Mouse (Mus musculus) frontal cortex, adult (tissue): ENCODE data around the gene Cbr3.
"Not testable (repeated sequence)": the region's sequence is repeated elsewhere in the genome, so short reads cannot be mapped to it uniquely, and the experiment has no call there.

Experiments
- ATAC-seq: cut with Nextera tagmentation; 2 replicates; pipeline ENCODE4 v1.9.2; 2017; ENCODE audit warnings: mild to moderate bottlenecking, moderate library complexity, mixed read lengths; ENCODE audit not compliant: low TSS enrichment

Cbr3 gene

DNA sequence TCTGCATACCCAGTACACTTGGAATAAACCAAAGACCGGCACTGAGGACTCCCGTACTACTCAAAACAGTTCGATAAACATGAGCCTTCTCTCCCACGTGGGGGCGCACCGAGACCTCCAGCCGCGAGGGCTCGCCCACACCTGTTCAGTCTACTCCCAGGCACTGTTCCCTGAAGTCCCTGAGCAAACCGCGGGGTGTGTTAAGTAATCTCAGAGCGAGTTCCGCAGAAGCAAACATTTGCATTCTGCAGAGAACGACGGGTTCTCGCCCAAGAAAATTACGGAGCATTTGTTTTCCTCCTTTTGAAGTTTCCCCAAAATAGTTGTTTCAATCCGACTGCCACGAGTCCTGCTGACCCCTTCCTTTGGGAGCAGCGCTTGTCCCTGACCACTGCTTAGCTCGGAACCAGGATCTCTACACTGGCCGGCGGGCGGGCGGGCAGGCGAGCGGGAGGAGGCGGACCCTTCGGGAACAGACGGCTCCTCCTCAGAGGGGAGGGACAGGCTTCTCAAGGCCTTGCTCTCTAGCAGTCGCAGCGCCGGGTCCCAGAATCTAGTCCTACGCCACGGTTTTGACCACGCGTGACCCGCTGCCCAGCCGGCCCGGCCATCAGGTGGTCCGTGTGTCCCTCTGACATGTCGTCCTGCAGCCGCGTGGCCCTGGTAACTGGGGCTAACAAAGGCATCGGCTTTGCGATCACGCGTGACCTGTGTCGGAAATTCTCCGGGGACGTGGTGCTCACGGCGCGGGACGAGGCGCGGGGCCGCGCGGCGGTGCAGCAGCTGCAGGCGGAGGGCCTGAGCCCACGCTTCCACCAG is at the start of gene Cbr3:
Gene Cbr3 (plus strand): TSS at position 527 of the 819 bp plus-strand sequence.
- peak; percentile 75 for ATAC-seq

DNA sequence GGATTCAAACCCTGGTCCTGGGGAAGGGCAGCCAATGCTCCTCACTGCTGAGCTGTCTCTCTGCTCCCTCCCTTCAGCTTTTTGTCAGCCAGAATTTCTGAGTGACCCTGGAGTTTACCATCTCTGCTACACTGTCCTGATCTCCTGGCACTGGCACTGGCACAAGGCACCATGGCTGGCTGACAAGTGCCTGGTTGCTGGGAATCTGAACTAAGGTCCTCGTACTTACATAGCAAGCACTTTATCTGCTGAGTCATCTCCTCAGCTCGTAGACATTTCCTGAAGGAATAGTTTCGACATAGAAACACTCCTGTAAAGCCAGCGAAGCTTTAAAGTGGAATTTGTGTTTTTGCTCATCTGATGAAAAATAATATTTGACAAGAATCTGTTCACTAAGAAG is 39.0 kb upstream of the Cbr3 start:
- ATAC-seq, result no peak

DNA sequence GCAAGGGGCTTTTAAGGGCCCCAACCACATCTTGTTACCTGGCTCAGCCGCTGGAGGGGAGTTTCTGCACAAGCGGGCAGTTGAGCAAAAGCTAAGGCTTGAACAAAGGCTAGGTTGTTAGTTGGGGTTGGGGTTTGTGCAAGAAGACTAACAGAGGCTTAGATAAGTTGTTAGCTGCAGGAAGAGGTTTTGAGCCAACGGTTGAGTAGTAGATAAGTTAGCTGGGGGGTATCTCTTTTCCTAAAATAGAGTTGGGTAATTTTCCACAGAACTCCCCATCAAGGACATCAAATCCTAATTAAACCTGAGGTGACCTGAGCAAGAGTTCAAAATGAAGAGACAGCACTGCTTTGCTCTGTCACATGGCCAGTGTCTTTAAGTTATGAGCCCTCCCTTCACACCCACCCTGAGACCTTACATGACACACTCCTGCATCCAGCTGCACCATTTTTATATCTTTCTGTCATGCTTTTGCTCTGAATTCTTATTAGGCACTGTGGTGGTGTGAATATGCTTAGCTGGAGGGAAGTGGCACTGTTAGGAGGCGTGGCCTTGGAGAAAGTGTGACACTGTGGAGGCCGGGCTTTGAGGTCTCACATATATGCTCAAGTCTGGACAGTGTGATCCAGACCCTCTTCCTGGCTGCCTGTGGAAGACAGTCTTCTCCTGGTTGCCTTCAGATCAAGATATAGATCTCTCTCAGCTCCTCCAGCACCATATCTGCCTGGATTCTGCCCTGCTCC is 34.4 kb upstream of the Cbr3 start:
- ATAC-seq, result no peak

DNA sequence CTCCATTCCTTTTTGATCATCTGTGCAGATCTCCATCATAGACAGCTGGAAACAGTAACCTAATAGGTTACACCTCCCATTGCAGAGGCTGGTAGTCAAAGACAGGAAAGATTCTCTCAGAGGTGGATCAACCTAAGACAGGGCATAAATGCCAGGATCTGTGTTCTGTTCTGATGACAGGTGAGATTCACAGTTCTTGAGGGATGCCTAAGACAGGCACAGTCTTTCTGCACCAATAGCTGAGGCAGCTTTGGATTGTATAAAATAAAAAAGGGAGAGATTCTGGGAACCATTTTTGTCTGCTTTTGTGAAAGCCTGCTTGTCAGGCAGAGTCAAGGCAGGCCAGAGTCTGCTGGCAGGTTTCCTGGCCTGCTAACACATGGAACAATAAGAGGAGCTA is 15.0 kb upstream of the Cbr3 start:
- no peak for ATAC-seq

DNA sequence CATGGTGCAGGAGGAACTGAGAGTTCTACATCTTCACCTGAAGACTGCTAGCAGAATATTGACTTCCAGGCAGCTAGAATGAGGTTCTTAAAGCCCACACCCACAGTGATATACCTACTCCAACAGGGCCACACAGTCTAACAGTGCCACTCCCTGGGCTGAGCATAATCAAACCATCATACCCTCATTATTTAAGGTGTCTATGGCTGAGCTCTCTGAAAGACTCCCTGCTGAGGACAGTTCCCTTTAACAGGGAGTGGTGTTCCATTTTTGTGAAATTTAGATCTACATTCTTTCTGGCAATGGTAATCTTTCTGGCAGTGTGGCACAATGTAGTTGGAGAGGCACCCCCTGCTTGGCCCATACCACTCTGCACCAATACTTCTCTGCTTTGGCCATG is 13.5 kb upstream of the Cbr3 start:
- no peak for ATAC-seq

DNA sequence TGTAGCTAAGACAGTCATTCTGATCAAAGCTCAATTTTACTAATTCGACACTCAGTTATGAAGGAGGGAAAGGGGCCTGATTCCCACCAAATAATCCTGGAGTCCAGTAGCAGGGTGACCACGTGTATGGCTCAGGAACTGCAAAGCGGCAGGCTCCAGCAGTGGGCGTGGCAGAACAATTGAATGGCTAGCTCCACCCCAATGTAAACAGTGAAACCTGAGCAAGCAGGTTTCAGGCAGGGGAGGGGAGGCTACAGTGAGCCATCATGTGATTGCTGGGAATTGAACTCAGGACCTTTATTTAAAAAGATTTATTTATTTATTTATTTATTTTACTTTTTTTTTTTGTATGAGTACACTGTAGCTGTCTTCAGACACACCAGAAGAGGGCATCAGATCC is 12.5 kb upstream of the Cbr3 start:
- ATAC-seq, result not testable (repeated sequence)

DNA sequence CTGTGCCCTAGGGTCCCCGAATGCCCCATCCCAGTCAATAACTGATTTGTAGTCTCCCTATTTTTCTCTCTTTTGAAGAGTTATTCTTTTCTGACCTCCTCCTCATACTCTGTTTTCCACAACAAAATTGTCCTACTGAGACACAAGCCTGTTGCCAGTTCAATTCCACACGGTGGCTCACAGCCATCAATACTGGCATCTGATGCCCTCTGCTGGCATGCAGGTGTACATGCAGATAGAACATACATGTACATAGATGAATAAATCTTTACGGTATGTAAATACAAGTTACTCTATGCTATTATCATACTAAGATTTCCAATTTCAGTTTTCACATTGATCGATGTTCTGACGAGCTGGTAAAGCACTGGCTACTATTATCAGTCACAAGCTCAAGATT is 12.0 kb upstream of the Cbr3 start:
- ATAC-seq, result no peak

DNA sequence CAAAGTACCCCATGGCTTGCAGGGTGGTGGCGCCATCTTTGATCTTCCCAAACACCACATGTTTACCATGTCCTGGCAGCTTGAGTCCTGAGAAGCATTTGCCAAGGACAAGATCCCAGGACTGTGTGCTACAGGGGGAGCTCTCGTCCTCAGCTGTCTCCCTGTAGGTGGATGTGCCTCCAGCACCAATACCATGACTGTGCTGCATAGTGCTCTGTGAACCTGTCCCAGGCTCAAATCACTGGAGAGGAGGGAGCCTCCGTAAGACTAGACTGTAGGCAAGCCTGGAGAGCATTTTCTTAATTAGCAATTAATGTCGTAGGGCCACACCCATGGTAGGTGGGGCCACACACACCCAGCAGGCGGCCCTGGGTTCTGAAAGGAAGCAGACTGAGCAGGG is 6.6 kb upstream of the Cbr3 start:
- ATAC-seq, result no peak

DNA sequence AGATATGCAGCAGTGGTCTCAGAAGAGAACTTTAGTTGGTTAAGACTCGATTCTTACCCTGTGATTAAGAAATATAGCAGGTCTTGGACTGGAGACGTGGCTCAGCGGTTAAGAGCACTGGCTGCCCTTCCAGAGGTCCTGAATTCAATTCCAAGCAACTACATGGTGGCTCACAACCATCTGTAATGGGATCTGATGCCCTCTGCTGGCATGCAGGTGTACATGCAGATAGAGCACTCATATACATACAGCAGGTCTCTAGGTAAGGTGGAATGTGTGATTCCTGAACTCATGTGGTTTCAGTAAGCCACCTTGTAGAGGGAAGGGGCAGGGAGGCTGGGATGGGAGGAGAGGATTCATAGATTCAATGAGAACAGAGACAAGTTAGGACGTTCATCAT is 4.8 kb upstream of the Cbr3 start:
- no peak for ATAC-seq

DNA sequence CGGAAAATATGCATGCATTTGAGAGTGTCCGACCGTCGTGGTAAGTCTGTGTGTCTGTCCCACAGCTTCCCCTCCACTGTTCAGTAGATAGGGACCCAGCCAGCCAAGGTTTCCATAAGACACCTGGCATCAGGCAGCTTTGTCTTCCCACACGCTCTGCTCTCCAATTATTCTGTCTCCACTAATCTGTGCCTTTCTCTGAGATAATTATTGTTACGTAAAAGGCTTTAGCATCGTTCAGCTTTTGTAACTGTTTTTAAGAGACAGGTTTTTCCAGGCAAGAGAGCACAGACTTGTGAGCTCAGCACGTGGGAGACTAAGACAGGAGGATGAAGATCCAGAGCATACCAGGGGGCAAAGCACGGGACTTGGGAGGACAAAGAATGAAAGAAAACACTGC is 3.9 kb upstream of the Cbr3 start:
- no peak for ATAC-seq

DNA sequence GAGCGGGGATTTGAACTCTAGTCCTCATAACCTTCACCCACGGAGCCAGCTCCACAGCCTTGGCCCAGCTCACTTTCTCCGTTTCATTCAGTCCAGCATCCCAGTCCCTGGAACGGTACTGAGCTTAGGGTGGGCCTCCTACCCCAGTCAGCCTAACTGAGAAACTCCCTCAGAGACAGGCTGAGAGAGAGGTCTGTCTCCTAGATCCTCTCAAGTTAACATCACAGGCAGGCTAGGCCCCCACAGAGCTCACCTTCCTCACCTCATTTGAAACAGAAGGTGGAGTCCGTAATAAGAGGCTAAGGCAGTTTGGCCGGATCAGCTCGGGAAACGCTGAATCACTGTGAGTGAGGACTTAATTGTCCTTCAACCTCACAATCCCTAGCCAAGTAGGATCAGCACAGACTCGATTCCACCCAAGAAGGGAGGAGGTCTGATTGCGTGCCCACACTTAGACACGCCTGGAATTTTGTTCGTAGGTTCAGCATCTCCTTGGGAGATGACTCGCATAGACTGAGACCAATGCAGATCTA is 793 bp upstream of the Cbr3 start:
- ATAC-seq, result no peak; the same call in 1 of the 2 replicates

DNA sequence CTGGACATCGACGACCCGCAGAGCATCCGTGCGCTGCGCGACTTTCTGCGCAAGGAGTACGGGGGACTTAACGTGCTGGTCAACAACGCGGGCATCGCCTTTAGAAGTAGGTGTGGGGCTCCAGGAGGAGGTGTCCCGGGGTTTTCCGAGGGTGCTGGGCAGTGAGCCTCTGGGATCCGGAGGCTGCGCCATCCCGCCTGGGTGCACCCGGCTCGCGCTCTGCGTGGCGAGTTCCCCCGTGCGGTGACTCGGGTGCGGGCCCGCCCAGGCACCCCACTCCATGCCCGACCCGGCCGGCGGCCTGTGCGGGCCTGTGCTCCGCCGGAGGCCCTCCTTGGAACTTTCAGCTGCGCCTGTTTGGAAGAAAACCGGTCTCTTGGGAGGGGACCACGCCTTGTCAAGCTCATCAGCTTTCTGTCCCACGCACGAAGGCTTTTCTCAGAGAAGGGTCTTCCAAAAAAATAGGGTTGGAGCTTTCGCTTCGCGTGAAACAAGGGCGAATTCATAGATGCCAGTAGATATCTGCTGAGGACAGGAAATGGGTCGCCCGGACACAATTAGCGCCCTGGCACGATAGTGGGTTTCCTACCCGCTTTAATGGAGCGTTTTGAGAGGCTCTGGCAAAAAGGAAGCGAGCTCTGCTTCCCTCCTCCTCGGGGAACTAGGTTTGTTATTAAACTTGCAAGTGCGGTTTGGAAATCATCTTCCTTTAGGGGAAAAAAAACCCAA is 657 bp downstream of the Cbr3 start:
- ATAC-seq, result no peak

DNA sequence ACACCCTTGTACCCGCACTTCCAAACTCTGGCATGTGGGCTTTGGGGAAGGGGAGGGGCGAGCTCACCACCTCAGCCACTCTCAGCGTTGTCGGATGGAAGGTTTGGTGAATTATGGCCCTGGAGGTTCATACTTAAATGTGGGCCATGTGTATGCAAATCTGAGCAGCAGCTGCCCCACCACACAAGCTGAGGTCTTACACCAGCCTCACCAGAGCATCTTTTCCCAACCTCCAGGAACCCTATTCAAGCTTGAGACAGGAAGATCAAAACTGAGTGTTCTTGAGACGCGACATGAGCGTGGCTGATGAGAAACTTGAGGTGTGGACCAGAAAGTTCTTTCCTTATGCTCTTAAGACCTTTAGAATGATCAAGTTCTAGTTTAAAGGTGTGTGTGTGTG is 1.4 kb downstream of the Cbr3 start:
- no peak for ATAC-seq

DNA sequence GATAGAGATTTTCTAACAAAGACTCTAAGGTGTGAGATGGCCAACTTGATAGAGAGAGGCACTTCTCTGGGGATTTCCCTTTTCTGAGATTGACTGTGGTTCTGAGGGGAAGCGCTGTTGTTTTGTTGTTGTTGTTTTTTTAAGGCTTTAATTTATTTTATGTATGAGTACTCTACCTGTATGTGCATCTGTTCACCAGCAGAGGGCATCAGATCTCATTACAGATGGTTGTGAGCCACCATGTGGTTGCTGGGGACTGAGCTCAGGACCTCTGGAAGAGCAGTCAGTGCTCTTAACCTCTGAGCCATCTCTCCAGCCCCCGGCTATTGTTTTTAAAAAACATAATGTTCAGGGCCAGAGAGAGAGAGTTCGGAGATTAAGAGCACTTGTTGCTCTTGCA is 2.8 kb downstream of the Cbr3 start:
- ATAC-seq, result not testable (repeated sequence)

DNA sequence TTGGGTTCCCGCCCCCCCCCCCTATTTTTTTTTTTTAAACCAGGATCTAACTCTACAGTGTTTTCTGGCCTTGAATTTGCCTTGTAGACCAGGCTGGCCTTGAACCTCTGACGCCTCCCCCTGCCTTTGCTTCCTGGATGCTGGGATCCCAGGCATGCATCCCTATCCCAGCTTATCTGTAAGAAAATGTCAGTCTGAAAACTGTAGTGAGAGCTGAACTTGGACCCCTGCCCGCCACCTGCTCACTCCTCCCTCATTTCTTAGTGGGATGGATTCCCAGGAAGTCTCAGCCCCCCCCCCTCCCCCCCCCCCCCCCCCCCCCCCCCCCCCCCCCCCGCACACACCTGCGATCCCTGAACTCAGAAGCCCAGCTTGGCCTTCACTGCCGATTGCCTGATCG is 3.4 kb downstream of the Cbr3 start:
- no peak for ATAC-seq

DNA sequence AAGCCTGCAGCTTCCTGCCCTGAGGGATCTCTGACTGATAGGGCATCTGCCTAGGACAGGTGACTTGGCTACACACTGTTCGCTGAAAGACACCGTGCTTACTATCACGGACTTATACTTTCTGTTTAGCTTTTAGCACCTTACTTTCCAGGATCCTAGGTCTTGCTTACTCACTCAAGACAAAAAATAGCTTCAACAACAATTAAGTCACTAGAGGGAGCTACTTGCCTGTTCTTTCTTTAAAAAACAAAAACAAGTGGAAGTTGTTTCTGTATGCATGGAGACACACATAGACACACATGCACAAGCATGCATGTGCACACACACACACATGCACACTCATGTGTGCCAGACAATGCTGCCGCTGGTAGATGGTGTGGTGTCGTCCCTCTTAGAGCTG is 3.9 kb downstream of the Cbr3 start:
- no peak for ATAC-seq

DNA sequence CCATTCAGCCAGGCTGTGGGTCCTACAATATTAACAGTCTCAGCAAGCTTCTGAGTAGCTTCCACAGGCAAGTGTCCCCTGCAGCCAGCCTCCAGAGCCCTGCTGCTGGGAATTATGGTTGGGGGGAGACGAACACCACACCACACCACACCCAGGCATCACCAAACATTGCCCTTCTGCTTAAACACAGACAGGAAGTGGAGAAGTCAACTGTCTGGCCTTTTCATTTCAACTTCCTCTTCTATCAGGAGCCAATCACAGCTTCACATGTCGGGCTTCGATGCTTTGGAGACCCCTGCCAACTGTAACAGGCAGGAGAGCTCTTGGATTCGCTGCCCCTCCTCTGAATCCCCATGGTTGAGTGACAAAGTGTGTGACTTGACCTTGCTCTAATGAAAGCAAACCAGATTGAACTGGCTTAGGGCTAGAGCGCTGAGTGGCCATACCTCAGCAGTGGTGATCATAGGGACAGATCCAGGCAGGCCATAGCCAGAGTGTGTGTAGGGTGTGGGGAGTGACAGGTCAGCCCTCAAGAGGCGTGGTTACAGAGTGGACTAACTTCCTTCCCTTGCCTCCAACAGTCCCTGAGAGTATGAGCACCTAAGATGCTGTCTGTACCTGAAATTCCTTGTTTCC is 8.3 kb downstream of the Cbr3 start:
- ATAC-seq, result no peak

DNA sequence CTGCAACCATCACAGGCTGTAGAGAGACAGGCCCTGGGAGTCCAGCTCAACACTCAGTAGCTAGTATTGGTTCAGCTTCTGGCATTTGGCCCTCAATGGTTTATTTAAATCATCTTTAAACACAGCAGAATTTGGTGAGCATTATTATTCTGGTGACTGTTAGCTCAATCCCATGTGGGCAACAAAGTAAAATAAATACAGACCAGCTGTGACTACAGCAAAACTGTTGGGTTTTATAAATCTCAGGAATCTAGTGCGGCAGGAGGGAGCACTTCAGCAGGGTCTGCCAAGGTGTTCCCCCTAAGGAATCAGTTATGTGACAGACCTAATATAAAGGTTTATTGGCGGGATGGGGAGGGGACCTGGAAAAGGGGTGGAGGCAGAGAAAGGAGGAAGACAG is 9.7 kb downstream of the Cbr3 start:
- ATAC-seq, result no peak

DNA sequence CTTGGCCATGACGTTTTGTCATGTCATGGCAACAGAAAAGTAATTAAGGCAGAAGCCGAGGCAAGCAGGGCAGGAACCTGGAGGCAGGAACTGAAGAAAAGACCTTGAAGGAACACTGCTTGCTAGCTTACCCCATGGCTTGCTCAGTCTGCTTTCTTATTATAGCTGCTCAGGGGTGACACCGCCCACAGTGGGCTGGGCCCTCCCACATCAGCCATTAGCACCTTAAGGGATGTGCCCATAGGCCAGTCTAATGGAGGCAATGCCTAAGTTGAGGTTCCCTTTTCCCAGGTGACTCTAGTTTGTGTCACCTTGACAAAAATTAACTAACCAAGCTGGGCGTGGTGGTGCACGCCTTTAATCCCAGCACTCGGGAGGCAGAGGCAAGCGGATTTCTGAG is 24.1 kb downstream of the Cbr3 start:
- no peak for ATAC-seq

DNA sequence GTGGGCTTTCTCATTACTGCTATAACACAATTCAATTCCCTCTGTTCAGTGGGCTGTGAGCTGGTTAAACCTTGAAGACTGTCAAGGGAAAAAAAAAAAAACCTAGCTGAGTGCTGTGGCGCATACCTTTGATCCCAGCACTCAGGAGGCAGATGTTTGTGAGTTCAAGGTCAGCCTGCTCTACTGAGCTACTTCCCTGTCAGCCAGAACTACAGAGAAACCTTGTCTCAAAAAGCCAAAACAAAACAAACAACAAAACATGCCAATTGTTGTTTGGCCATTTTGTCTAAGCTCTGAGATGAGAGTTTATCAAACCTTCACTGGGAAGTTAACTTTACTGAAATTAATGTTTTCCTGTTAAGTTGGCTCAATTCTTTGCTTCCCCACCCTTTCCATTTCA is 26.2 kb downstream of the Cbr3 start:
- no peak for ATAC-seq

DNA sequence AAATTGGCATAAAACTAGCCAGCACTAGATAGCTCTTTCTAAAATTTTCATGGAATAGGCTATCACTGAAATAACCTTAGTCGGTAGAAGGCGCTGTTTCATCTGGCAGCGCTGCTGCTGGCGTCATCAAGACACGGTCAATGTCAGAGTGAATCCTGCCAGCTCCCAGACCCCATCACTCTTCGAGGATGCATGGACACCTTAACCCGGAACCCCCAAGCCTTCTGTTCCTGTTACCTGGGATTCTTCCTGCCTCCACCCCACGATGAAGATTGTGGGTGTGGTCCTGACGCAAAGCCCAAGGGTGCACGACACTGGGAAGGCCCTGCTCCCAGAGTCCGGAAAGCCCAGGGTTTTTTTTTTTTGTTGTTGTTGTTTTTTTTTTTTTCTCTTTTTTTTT is 27.9 kb downstream of the Cbr3 start:
- ATAC-seq, result peak; percentile 48
